Mouse (Mus musculus): ENCODE measurements around the gene Irf2bp2.
"Not testable (repeated sequence)": the region's sequence is repeated elsewhere in the genome, so short reads cannot be mapped to it uniquely, and the experiment has no call there.

Gene Irf2bp2

GRCm38 (mm10) chr8:126602641-126603040 lies 8.9 kb upstream of the Irf2bp2 start:
- 0 out of 2 replicates have a peak, but pooled peaks have one; percentile 18 for ATAC-seq (ENCODE audit: low TSS enrichment)

GRCm38 (mm10) chr8:126601325-126601724 lies 7.5 kb upstream of the Irf2bp2 start:
- ATAC-seq (ENCODE audit: low TSS enrichment), result no peak

DNA sequence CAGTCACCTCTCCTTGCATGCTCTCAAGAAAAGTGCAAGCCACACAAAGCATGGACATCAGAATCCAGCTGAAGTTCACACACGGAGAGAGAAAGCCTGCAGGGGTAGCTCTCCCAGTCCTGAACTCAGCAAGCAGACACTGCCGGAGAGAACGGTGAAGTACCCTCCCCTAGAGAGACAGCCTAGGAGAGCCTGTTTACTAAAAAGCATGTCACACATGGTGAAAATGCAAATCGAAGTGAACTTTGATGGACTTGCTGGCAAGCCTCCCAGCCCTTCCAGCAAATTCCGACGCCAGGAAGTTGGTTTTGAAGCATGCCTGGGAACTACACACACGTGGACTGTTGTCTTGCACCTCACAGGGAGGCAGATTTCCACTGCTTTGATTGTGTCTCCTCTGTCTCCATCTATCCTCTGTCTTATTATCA lies 7.0 kb upstream of the Irf2bp2 start:
- ATAC-seq (ENCODE audit: low TSS enrichment), result no peak

- ATAC-seq (ENCODE audit: low TSS enrichment), result not testable (repeated sequence)
Observed at GRCm38 (mm10) chr8:126600388-126600787, 6.6 kb upstream of the Irf2bp2 start.

- ATAC-seq (ENCODE audit: low TSS enrichment), result no peak
Observed at GRCm38 (mm10) chr8:126599297-126599696, 5.5 kb upstream of the Irf2bp2 start.

GRCm38 (mm10) chr8:126598218-126598617 lies 4.4 kb upstream of the Irf2bp2 start:
- no peak for ATAC-seq (ENCODE audit: low TSS enrichment)

DNA sequence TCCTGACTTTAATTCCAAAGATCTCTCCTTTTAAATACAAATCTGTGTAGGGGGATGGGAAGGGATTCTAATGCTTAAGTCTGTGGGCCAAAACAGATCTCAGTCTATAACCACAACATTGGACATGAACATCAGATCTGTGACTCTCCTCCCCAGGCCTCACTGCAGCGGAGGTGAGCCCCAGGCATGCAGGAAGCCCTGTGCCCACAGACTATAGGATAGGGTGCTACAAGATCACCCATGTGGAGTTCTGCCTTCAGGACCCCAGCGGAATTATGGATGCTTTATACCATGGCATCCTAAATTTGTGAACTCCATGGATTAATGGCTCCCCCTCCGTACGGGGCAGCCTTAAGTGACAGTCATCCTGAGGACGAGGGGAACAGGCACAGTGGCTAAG lies 2.9 kb upstream of the Irf2bp2 start:
- ATAC-seq (ENCODE audit: low TSS enrichment), result no peak

GRCm38 (mm10) chr8:126596097-126596634 lies 2.4 kb upstream of the Irf2bp2 start:
- ATAC-seq (ENCODE audit: low TSS enrichment), result peak; percentile 21

DNA sequence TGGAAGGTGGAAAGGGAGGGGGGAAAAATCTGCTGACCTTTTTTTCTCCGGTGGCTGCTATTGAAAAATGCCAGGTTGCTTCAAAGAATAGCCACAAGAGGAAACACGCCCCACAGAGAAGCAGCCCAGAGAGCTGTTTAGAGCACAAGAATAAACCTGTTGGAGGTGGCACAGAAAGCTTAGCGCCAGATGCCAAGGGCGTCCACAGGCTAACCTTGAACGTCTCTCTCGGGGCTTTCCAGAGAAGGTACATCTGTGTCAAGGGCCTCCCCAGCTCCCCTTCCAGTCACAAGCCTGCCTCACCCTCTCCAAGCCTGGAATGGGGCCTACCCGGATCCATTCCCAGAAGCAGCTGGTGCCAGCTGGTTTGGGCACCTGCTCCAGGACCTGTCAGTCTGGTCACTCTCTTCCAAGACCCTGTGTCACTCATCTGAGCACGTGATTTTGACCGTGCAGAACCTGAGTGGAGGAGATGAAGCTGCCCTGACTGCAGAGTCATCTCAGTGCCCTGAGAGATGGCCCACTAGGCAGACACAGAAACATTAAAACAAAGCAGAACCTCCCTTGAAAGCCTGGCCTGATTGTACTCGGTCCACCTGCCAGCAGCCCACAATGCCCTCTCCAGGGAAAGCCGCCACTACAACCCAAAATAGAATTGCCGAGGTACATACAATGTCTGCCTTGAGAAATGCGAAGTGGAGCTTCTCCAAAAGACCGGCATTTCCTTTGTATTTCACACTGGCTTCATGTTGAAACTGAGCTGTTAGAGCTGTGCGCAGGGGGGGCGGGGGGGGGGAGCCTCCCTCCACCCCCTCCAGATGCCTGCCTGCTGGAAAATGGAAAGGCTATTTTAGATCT lies 1.6 kb upstream of the Irf2bp2 start:
- ATAC-seq (ENCODE audit: low TSS enrichment), result no peak

DNA sequence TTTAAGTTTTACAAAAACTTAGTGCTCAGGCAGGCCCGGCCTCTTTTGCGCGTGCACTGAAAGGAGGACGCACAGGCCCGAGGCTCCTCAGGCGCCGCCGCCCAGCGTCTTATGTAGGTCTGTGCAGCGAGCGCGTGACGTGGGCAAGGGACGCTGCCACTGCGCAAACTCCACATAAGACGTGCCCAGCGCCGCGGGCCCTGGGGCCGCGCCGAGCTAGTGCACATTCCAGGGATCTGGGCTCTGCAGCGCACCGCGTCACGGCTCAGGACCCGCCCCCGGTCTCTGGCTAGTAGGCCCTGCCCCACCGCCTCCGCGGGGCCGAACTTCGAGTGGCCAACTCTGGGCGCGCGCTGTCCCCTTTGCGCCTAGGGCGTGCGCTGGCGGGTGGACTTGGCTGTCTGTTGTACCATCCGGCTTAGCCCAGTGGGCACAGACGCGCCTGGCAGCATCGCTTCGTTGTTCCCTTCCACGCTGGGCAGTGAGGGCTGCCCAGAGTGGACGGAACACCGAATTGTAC lies 755 bp upstream of the Irf2bp2 start:
- ATAC-seq (ENCODE audit: low TSS enrichment), result peak; percentile 55

DNA sequence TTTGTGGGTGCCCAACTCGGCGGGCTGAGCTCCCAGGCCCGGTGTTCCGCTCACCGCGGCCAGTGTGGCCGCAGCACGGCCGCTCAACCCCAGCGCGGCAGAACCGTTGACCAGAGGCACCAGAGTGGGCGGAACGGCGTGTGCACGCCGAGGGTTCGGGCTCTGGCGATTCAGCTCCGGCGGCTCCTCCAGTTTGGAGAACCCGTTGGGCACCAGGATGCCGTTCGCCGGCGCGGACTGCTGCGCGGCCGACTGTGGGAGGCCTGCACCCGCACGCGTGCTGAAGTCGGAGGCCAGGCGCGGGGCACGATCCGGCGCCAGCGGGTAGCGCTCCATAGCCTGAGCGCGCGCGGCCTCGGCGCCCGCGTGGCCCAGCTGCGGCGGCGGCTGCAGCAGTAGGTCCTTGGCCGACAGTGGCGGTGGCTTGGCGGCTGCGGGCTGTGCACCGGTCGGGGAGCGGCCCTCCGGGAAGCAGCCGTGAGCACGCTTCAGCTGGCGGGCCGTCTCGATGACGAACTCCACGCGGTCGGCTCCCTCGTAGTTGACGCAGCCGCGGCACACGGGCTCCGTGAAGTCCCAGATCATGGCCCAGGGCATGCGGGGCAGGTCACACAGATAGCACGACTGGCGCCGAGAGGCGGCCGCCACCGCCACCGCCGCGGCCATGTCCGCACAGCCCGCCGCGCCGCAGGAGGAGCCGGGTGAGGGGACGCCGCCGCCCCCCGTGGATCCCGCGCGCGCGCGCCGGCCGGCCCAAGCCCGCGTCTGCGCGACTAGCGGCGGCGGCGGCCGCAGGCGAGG lies 815 bp downstream of the Irf2bp2 start:
- no peak for ATAC-seq (ENCODE audit: low TSS enrichment)

GRCm38 (mm10) chr8:126592381-126592770 lies 1.4 kb downstream of the Irf2bp2 start:
- no peak for ATAC-seq (ENCODE audit: low TSS enrichment)

DNA sequence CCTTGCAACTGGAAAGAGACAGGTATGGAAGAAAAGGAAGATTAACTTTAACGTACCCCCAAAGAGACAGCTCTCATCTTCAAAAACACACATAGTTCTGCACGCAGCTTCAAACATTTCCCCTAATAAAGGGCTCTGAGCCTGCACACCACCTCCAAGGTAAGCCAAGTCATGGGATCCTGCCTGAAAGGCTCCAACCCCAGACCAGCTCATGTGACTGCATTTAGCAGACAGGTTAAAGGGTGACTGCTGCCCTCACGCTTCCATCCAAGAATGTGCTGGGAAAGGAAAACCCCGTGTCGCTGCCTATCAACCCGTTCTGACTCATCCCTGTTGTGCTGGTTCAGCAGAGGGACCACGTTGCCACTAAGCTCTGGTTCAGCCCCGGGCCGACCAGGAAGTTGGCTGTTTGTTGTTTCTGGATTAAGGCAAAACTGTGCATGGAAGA lies 1.9 kb downstream of the Irf2bp2 start:
- no peak for ATAC-seq (ENCODE audit: low TSS enrichment)

GRCm38 (mm10) chr8:126591141-126591820 lies 2.5 kb downstream of the Irf2bp2 start:
- no peak for ATAC-seq (ENCODE audit: low TSS enrichment)

DNA sequence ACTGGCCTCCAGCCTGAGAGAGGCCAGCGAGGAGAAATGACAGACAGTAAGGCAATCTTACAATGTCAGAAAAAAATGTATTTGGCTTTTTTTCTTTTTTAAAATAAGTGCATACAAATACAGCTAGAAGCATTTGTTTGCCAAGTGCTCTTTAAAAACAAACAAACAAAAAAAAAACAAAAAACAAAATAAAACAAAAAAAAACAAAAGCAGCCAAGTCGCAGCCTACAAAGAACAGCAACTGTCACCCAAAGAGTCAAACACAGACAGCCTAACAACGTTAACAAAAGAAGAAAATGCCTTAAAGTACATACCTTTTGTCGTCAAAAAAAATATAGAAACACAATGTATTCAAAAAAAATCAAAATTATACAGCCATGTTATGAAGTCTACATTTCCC lies 3.2 kb downstream of the Irf2bp2 start:
- ATAC-seq (ENCODE audit: low TSS enrichment), result no peak

GRCm38 (mm10) chr8:126590024-126590529 lies 3.7 kb downstream of the Irf2bp2 start:
- no peak for ATAC-seq (ENCODE audit: low TSS enrichment)

DNA sequence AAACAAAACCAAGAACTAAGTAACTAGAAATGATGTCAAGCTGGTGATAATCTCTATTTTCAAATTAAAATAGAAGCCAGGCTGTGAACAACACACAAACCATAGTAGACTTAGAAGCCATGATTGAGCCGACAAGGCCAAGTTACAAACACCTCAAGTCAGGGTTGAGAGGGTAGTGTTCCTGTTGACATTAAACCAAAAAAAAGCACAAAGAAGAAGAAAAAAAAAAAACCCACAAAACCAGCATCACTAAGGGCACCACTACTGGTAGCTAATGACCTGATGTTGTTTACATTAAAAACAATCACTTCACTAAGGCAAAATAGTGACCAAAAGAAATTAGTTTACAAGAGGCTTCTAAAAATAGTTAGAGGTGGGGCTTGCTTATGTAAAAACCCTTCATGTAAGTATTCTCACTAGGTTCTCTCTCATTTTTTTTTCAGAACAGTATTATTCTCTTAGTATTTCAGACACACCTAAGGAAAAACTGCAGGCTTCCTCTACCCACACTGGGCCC lies 4.2 kb downstream of the Irf2bp2 start:
- ATAC-seq (ENCODE audit: low TSS enrichment), result no peak

GRCm38 (mm10) chr8:126588636-126589506 lies 4.9 kb downstream of the Irf2bp2 start:
- ATAC-seq (ENCODE audit: low TSS enrichment), result no peak

DNA sequence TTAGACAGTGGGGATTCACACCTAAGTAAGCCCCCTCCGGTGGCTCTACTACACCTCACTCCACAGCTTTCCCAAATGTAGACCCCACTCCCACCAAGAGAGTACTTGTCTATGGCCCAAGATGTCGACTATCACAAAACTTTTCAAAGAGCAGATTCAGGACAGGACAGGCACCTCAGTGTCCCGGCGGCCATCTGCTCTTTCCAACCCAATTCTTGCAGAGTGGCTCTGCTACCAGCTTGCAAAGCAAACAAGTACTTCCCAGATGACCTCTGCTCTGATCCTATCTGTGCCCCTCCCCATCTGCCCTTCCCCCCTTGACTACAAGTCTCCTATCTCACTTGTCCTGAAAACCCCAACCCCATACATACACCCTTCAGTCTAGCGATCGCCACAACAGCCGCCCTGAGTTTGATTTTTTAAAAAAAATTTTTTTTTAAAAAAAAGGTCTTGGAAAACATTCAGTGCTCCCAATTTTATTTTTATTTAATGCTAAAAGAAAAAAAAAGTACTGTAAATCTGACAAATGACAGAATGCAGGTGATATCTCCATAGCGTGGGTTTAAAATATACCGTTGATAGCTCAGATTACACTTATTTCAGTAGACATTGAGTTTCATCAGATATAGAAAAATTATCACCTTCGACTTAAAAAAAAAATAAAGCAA lies 5.8 kb downstream of the Irf2bp2 start:
- ATAC-seq (ENCODE audit: low TSS enrichment), result no peak

Measured in frontal cortex, adult (tissue).